Mouse (Mus musculus): Measurements from ENCODE around the gene Hfe2. TPM values are rescaled to one million over a fixed set of nuclear protein-coding genes. Genes with fewer than 3 reads are reported as not detected.
A peak's percentile ranks its signal among the peaks of the same experiment; 100 is the strongest.
"Not testable (repeated sequence)": the region's sequence is repeated elsewhere in the genome, so short reads cannot be mapped to it uniquely, and the experiment has no call there.

The Hfe2 gene
- polyA plus RNA-seq, 3 experiments from 2014 or later: not detected

DNA sequence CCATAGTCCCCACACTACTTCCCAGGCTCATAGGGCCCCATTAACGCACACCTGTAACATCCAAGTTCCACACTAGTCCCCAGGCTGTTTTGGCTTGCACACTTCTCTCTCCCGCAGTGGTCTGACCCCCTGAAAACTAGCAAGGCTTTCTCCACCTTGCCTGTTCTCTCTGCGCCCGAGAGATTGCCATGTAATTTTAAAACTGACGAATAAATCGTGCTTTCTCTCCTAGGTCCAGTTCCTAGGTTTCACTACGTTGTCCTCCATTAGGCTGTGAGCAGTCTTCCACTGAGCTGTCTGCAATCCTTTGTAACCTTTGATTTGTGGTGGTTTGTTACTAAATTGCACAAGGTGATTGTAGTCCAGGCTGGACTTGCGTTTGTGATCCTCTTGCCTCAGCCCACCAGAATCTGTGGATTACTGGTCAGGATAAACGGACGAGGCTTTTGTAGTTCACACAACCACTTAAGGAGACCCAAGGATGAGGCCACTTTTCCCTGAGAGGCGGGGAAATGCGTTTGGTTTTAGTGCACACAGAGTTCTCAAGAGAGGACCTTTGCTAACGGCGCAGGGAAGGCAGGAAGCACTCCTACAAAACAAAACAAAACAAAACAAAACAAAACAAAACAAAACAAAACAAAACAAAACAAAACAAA, 28.2 kb upstream of the Hfe2 start:
- ATAC-seq: not testable (repeated sequence)

DNA sequence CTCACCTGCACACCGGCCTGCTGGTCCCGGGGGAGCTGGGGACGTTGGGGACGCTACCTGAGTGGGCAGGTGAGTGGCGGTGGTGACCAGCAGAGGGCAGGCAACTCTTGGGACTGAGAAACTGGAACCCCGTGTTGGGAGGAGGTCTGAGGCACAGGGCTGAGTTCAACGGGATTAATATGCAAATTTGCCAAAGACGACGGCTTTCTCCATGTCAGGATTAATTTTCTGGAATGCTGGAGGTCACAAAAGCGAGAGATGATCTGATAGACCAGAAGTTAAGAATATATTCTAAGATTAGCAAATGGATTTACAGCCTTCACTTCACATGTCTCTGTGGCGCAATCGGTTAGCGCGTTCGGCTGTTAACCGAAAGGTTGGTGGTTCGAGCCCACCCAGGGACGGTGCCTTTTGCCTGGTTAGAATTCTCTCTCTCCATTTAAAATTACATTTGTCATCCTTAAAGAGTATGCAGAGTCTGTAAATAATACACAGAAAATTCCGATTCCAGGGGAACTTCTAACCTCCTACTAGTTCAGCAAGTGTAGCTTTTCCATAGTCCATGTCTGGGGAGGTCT, 27.4 kb upstream of the Hfe2 start:
- no peak for ATAC-seq

DNA sequence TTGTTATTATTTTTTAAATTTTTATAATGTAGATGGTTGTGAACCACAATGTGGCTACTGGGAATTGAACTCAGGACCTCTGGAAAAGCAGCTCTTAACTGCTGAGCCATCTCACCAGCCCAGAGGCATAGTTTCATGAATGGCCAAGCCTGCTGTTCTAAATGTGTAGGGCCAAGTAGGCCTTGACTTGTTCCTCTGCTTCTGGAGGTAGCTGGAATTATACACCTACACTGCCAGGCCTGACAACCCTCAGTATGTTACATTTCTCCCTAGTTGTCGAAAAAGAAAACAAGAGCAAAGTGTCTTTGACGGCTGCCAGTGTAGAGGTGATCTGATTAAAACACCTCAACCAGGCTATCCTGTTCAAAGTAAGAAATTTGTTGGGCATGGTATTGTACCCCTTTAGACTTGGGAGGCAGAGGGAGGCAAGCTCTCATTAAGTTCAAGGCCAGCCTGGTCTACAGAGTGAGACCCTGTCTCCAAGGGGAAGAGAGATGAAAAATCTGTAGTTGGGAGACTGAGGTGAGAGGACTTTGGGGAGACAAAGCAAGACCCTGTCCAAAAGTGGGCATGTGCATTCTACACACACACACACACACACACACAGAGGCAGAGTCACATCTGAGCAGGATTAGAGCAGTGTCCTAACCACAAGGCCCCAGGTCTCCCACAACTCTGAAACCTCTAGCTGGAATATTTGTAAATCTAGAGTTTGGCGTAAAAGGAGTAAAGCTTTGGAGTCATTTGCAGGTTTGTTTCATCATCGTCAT, 26.3 kb upstream of the Hfe2 start:
- no peak for ATAC-seq

DNA sequence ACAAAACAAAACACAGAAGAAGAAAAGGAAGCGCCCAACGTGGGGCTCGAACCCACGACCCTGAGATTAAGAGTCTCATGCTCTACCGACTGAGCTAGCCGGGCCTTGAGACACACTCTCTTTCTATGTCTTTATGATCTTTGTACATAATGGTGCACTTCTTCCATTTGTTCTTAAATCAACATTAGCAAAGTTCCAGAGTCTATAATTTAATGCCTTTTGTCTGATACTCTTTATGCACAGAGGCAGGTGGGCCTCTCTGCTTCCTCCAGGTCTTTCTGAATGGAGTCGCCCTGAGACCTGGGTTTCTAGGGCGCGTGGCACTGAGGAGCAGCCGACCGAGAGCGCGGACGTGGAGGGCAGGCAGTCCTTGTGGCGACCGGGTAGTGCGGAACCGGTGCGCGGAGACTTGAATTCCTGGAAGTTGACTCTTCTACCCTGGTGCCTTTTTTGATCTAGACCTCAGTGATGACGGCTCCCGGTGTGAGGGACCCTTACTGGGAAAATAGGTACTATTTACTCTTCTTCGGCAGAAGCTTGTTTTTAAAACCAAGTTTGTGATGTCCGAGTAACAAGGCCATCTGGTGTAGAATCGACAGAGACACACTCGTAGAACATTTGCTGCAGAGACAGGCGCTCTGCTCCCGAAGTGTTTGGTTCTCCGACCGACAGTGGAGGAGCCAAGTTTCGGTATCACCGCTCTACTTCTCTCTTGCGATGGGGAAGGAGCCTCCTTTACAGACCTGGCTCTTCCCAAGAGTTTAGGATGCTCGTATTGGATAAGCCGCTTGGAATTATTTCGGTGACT, 25.3 kb upstream of the Hfe2 start:
- ATAC-seq: peak; percentile 19

DNA sequence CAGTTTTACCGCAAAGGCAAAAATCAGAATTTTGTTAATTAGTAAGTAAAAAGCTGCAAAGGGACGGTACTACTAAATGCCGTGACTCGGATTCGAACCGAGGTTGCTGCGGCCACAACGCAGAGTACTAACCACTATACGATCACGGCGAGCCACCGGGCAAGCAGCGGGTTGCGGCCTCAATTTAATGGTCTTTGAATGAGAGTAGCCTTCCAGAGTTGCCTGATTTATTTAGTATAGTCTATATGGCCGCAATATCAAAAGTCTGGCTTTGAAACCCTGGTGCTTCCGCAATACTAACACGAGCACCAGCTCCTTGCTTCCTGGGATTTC, 24.7 kb upstream of the Hfe2 start:
- ATAC-seq: peak; percentile 58

DNA sequence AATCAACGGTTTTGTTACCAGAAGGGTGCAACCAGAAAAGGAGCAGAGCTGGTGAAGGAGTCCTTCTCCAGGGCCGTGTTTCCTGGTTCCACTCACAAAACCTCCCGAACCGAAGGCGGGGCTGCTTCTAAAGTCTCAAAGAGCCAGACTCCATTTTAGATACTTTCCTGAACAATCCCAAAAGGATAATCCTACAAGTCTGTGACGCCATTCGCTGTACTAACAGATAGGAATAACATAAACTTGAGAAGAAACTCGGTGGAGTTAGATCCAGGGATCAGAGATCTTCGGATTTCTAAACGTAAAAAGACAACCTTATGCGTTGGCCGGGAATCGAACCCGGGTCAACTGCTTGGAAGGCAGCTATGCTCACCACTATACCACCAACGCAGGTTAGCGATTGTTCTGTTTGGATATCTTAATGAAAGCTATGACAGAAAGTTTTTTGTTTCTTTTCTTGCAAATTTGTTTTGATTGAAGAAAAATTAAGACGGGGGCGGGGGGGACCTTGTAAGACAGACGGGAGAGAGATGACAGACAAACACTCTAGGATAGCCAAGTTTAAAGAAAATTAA, 24.2 kb upstream of the Hfe2 start:
- ATAC-seq: peak; percentile 29

DNA sequence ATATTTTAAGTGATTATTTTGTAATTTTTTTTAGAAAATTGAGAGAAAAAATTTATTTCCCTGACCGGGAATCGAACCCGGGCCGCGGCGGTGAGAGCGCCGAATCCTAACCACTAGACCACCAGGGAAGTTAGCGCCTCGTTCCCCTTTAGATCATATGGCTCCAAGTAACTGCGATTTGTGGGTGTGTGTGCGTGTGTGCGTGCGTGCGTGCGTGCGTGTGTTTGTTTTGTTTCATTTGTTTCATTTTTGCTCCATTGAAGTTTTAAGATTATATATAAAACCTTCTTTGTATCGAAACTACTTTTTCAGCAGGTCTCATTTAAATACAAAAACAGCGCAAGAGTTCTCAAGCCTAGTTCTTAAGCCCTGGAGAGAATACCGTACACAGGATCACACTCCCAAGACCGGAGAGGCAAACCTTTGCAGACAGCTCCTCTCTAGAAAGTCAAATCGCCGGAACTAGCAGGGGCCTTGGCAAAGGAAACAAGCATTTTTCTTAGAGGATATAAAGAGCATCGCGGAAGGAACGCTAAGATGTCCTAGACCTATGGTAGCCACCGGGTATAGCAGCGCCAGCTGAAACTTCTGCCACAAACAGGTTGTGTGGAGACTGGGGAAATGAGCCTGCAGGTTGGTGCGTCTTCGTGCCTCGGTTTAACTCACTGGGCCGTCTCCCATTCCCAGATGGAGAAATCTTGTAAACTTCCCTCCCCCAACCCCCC, 23.4 kb upstream of the Hfe2 start:
- ATAC-seq: peak; percentile 29

DNA sequence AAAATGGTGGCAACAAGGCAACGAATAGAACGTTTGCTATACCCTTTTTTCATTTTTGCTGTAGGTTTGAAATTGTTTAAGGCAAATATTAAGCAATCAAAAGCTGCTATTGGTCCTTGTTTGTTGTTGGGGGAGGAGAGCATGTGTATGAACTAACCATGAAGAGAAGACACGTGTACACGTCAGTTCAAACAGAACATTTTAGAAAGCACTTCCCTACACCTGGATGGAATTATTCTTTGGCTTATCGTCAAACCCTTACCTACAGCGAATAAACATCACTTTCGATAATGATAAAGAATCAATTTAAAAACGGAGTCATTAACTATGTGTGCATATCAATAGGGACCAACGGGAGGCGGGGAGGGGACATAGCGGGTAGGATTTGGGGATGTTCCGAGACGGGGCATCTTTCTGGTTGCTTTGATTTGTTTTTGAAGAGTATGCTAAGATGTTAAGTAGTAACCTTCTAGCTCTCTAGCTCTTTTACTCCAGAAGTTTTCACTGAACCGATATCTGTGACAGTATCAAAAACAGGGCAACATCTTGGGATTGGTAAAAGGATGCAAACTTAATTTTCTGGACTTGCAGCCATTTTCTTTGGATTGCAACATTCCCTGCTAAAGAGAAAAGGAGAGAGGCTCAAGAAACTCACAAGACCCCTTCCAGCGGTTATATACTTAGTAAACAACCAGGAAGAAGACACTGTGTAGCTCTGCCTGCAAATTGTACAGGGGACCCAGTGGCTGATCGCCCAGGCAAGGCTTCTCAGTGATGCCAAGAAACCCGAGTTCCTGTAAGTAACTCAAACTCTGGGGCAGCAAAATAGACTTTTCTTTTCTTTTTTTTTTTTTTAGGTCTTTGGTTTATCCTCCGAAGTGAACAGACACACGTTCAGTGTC, 22.5 kb upstream of the Hfe2 start:
- no peak for ATAC-seq

DNA sequence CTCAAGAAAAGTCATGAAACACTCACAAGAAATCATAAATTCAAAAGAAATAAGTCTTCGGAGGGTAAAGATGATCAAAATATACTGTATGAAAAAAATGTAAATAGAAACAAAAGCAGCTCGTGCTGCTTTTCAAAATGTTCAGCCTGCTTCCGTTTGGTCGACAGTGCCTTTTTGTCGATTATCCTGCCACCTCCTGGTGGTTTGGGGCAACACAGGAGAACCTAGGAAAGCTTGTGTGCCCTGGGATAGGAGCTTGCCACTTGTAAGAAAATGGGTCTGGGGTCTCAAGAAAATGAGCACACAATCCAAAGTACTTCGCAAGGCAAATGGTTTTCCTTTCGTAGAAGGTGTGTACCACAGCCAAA, 21.9 kb upstream of the Hfe2 start:
- ATAC-seq: peak; percentile 35

DNA sequence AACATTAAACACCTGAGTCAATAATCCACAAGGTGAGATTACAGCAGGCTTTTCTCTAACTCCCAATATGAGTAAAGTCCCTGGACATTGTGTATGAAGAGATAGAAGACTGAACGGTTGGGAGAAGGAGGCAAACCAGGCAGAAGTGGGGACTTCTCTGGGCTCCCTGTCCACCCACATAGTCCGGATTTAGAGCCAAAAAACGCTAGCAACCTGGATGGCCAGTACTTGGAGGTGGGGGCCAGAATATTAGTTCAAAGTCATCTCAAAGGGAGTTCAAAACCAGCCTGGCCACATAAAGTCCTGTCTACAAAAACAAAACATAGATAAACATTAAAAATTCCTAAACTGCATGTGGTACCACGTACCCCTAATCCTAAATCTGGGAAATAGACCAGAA, 21.0 kb upstream of the Hfe2 start:
- no peak for ATAC-seq

DNA sequence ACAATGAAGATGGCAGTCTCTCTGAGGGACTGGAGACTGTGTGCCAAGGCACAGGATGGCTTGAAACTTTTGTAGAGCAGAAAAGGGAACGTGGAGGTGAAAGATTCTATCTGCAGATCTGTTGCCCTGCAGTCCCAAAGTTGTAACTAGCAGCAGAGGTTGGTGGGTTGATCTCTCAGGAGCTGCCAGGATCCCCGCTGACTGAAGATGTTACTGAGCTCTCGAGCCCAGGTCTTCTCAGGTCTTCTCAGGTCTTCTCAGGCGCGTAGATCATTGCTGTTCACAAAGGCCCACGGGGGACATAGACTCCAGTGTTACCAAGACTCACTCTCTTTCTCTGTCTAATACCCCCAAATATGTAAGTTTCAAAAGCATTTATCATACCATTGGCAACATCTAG, 20.0 kb upstream of the Hfe2 start:
- no peak for ATAC-seq

DNA sequence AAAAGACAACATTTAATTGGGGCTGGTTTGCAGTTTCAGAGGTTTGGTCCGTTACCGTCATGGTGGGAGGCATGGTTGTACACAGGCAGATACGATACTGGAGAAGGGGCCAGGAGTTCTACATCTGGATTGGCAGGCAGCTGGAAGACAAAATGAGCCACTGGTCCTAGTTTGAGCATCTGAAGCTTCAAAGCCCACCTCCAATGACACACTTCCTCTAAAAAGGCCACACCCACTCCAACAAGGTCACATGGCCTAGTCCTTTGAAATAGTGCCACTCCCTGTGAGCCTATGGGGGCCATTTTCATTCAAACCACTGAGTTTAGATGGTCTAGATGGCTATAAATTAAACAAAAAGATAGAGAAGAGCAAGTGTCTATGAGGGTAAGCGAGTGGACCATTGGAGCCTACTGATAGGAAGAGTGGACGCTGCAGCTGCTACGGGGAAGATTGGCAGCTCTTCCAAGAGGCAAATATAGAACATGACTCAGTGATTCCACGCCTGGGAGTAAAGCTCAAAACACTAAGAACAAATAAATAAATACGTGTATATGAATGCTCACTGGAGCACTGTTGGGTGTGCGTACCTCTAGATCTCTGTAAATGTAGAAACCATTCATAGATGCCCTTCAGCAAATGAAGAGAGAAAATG, 18.4 kb upstream of the Hfe2 start:
- ATAC-seq: no peak

DNA sequence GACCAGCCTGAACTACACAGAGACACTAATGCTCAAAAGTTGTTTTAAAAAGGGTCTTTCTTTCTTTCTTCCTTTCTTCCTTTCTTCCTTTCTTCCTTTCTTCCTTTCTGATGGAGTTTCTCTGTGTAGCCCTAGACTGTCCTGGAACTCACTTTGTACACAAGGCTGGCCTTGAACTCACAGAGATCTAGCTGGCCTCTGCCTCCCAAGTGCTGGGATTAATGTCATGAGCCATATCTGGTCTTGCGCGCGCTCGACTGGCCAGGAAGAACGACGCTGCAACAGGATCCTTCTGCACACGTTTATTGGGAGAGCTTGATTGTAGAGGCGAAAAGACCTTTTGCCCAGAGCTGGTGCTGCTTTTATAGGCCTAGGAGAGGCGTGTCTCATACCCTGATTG, 17.0 kb upstream of the Hfe2 start:
- ATAC-seq: not testable (repeated sequence)

DNA sequence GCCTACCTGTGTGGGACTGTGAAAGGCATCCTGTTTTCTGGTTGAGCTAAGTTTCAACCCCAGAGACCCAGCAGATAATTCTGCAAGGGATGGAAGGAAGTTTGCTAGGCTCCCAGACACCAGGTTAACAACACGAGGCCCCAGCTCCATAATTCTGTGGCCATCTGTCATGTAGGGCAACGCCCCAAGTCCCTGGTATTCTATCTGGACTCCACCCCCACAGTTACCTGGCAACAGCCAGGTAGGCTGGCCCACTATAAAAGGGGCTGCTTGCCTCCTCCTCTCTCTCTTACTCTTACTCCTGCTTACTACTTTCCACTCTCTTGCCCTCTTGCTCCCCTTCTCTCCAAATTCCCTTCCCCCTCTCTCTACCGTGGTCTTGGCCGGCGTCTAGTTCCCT, 4.8 kb upstream of the Hfe2 start:
- ATAC-seq: no peak

DNA sequence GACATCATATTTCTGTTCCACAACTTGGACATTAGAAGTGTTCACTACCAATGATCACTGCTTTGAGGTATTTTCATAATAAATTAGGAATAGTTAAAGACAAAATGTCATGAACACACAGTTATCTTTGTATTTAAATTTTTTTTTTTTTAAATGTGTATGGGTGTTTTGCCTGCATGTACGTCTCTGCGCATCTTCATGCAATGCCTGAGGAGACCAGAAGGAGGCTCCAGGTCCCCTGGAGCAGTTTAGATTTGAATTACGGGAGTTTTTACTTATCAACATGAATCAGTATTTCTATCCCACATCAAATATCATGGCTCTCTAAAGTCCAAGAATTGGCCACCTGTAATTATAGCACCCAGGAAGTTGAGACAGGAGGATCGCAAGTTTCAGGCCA, 2.8 kb upstream of the Hfe2 start:
- ATAC-seq: peak; percentile 58

DNA sequence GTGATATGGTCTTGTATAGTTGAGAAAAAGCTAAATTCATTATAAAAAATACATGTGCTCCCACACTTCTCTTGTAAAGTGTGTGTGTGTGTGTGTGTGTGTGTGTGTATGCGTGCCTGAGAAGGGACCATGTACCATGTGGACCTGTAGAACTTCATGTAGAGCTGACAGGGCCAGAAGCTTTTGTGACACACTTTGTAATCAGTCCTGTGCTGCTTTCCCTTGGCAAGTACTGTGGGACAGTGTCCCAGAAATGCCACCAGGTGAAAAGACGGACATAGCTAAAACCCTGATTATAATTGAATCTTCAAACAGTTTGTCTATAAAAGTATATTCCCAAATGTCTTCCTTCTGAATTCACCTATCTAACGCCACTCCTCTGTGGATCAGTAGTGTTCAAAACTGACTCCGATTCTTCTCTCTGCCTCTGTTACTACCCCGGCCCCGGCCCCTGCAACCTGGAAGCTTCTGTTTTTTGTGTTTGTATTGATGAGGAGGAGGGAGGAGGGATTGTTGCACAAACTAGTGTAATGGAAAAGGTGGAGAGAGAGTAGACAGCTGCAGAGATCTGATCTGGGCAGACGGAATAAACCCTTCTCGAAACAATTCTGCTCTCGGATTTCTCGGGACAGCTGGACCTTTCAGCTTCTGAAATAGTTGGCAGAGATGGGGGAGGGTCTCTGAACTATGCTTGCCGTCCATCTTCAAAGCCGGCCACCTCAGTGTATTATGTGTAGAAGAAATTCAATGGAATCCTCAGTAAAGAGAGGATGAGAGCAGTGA, 753 bp upstream of the Hfe2 start:
- ATAC-seq: no peak

DNA sequence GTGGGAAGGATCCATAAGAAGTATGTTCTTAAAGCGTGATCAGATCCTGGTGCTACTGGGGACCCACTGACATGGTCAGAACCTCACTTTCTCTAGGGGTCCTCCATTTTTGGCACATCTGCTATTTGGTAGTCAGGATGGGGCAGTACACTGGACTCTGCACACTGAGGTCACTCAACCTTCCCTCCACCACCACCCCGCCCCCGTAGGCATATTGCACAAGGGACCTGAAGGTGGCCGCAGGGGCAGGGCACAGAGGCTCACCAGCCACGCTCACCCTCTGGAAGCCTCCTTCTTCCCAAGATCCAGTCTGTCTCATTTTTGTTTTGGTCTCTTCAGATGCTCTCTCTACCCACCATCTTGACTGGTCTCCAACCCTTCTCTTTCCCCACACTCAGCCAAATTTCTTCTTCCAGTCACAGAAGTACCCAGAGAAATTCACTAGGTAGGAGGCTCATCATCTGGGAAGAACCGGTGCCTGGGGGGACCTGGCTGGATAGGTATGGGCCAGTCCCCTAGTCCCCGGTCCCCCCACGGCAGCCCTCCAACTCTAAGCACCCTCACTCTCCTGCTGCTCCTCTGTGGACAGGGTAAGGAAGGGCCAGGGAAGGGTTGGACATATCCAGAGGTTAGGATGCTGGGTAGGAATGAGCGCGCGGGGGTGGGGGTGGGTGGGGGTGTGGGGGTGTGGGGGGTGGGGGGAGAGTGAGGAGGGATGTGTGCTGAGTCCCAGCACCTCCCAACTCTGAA, 1.2 kb downstream of the Hfe2 start:
- no peak for ATAC-seq

DNA sequence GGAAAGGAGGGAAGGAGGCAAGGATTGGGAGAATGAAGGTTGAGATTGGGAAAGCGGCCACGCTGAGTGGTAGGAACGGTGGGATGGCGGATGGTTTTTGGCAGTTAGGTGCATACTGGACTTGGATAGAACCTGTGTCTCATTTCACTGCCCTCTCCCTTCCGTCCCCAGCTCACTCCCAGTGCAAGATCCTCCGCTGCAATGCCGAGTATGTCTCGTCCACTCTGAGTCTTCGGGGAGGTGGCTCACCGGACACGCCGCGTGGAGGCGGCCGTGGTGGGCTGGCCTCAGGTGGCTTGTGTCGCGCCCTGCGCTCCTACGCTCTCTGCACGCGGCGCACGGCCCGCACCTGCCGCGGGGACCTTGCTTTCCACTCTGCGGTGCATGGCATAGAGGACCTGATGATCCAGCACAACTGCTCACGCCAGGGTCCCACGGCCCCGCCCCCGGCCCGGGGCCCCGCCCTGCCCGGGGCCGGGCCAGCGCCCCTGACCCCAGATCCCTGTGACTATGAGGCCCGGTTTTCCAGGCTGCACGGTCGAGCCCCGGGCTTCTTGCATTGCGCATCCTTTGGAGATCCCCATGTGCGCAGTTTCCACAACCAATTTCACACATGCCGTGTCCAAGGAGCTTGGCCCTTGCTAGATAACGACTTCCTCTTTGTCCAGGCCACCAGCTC, 2.0 kb downstream of the Hfe2 start:
- no peak for ATAC-seq

DNA sequence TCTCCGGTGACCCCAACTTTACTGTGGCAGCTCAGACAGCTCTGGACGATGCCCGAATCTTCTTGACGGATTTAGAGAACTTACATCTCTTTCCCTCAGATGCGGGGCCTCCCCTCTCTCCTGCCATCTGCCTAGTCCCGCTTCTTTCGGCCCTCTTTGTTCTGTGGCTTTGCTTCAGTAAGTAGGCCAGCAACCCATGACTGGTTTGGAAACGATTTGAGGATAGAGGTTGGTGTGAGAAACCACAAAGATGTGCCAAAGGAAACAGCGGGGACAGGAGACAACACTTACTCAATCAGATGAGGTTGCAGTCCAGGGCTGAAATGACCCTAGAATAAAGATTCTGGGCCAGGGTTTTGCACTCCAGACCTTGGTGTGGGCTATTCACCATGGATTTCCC, 3.5 kb downstream of the Hfe2 start:
- ATAC-seq: no peak
